Mouse (Mus musculus) limb, embryonic 10.5 days (tissue): ENCODE results near the gene Kctd21. TPM values are rescaled to one million over a fixed set of nuclear protein-coding genes. Genes with fewer than 3 reads are reported as not detected.

Source experiments
- DNase-seq: peaks from one replicate; pipeline ENCODE4 v3.0.0-alpha.2; 2017; ENCODE audit warnings: low spot score
- H3K27ac ChIP-seq: fragments of 300-500 bp; sonication (generic); 2 replicates; pipeline ENCODE4 v1.5.1; 2016; ENCODE audit warnings: mild to moderate bottlenecking
- H3K27me3 ChIP-seq: fragments of 300-500 bp; sonication (generic); 2 replicates; pipeline ENCODE4 v1.6.1; 2016; ENCODE audit warnings: low read depth, mild to moderate bottlenecking; ENCODE audit not compliant: poor library complexity, severe bottlenecking
- H3K36me3 ChIP-seq: fragments of 300-500 bp; sonication (generic); 2 replicates; pipeline ENCODE4 v1.6.1; 2016; ENCODE audit warnings: mild to moderate bottlenecking, moderate library complexity
- H3K4me1 ChIP-seq: fragments of 300-500 bp; sonication (generic); 2 replicates; pipeline ENCODE4 v1.6.1; 2016
- H3K4me3 ChIP-seq: fragments of 300-500 bp; sonication (generic); 2 replicates; pipeline ENCODE4 v1.5.1; 2016; ENCODE audit warnings: mild to moderate bottlenecking, moderate library complexity
- H3K9me3 ChIP-seq: fragments of 300-500 bp; sonication (generic); replicated peaks from 2 replicates; pipeline ENCODE4 v1.6.1; 2016; ENCODE audit warnings: mild to moderate bottlenecking
- WGBS: fragments of 180-500 bp; shearing (Covaris S2); methylation state at CpG from one replicate; pipeline ENCODE4 v1.1.7; 2016; 5-methylcytosine and 5-hydroxymethylcytosine counted together
- polyA plus RNA-seq: library from polyadenylated mRNA; unstranded; fragments of >200 nt; fragmentation: Nextera tagmentation; extraction: Ambion mirVana; gene quantifications from 2 replicates; pipeline ENCODE4 v1.2.1, GENCODE M21; 2016

Kctd21 gene
- polyA plus RNA-seq, 1 experiment from 2014 or later = 3.5 TPM

DNA sequence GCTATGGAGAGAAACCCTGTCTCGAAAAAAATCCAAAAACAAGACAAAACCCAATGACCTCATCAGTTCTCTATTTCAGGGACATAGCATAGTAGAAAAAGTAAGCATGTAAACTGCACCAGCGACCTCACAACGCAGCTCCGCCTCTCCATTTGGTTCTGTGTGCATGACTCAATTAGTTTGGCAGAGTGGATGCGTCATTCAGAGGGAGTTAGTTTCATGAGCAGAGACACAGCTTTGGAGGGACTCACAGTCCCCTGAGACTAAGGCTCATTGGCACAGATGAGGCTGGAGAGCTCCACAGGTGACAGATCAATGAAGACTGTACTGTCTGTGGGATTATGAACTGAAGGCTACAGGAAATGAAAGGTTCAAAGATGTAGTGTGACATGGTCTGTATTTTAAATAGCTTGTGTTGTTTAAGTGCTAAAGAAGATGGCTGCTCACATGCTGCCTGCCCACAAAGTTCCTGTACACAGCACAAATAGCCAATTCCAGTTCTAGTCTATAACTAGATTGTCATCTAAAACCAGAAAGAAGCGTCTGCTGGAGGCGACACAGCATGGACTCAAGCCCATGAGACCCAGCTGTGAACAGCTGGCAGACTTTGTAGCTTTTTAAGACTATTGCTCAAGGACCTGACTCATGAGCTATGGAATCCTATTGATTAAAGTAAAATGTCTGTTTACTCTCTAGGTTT is 54.1 kb downstream of the Kctd21 start:
- H3K27me3 ChIP-seq = no peaks in the 10 kb centered on the region
- no peaks in the 10 kb centered on the region for H3K4me1 ChIP-seq
- DNase-seq = no peak
- no peak overlapping the region for H3K4me3 ChIP-seq
- H3K36me3 ChIP-seq = peaks cover 100% of the 10 kb centered on the region
- no peak overlapping the region for H3K27ac ChIP-seq
- H3K9me3 ChIP-seq = no peaks in the 10 kb centered on the region
- 89% methylated on average over 7 of the region's 7 CpGs for WGBS

DNA sequence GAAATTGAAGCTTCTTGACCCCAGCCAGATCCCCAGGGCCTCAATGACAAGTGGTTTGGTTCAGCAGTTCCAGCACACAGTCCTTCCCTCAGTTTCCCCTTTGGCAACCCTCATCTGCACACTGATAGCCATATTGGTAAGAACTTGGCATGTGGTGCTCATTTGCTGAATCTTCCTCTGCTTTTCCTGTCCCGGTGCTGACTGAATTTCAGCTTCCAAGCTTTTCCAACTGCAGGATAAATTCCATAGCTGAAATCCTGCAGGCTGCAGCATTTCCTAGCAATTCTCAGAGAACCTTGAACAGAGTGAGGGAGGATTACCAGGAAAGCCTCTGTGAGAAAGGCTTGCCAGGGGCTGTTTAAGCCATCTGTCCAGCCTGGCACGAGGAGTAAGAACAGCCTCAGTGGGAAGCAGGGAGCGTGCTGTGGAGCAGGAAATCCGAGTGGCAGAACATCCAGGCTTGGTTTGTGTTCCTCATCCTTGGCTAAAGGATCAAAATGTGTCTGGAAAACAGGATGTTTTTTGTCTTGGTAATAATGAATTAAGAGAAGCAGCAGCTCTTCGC is 54.8 kb downstream of the Kctd21 start:
- Histone ChIP-seq H3K27ac (no peak overlapping the region), H3K36me3 (peaks cover 100% of the 10 kb centered on the region), H3K4me3 (no peak overlapping the region), H3K4me1 (no peaks in the 10 kb centered on the region), H3K27me3 (no peaks in the 10 kb centered on the region), H3K9me3 (no peaks in the 10 kb centered on the region)
- 94% methylated on average over 5 of the region's 5 CpGs for WGBS
- no peak for DNase-seq

DNA sequence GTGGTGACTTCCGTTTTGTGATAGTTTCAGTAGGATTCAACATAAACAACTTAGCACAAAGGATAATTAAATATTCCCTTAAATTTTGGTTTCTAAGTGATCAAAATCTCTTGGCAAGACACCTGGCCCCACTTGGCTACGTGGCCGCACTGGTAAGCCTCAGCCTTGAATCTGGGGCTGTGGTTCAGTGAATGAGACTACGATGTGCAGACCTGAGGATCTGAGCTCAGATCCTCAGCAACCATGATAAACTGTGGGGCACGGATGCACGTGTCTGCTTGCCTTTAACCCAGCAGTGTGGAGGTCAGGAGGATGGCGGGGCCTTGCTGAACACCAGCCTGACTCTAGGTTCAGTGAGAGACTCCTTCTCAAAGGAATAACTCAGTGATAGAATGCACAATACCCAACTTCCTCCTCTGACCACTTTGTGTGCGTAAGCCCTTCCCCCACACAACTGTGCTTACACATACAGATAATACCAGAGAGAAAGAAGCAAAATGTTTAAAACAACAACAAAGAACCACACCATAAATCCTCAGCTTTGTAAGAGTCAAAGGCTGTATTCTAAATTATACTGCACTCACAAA is 55.5 kb downstream of the Kctd21 start:
- Histone ChIP-seq H3K4me1 (no peaks in the 10 kb centered on the region), H3K27me3 (no peaks in the 10 kb centered on the region), H3K27ac (no peak overlapping the region), H3K36me3 (peaks cover 100% of the 10 kb centered on the region), H3K4me3 (no peak overlapping the region), H3K9me3 (no peaks in the 10 kb centered on the region)
- WGBS = 93% methylated on average over 8 of the region's 8 CpGs
- no peak for DNase-seq

DNA sequence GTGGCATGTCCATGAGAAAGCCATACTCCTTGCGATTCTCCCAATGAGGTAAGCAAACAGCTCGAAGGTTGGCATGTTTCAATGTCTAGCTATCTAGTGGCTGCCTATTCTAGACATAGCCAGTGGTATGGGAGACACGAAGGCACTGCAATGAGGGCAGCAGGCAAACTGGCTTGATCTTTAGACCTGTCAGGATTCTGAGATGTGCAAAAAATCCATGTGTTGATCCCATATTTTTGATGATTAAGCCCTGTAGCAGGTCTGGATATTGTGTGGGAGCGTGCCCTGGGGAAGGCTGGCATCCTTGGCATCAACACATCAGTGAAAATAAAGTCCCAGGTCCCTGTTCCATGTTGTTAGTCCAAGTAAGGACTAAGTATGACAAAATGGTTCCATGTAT is 56.4 kb downstream of the Kctd21 start:
- Histone ChIP-seq H3K27ac (no peak overlapping the region), H3K36me3 (peaks cover 100% of the 10 kb centered on the region), H3K4me3 (no peak overlapping the region), H3K4me1 (no peaks in the 10 kb centered on the region), H3K9me3 (no peaks in the 10 kb centered on the region), H3K27me3 (no peaks in the 10 kb centered on the region)
- 92% methylated on average over 4 of the region's 4 CpGs for WGBS
- DNase-seq = no peak

DNA sequence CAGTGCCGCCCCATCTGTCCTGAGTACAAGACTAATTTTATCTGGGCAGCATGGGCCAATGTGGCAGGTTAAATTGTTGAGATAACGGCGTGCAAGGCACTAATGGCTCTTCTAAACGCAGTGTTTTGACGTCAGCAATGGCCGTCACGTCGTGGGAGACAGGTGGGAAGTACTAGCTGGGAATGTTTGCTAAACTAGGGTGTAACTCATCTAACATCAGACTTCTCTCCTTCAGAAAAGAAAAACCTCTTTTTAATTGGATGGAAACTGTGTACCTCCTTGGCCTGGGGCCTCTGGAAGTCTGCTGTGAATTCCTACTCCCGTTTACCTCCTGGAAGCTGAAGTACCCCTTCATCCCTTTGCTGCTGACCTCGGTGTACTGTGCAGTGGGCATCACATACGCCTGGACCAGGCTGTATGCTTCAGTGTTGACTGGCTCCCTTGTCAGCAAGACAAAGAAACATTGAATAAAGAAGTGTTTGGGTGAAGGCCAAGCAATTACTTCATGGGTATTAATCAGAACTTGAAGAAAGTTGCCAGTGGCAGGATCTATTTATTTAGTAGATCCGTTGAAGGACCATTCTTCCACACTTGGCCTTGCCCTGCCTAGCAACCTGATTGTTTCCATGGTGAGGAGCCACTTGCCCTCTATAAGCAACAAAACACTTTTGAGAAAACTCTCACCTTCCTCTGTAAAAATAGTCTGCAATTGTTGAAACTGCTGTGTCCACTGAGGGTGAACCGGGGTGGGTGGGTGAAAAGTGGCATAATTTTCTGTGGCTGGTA is 59.4 kb downstream of the Kctd21 start:
- Histone ChIP-seq H3K27ac (no peak overlapping the region), H3K27me3 (no peaks in the 10 kb centered on the region), H3K4me1 (no peaks in the 10 kb centered on the region), H3K9me3 (no peaks in the 10 kb centered on the region), H3K36me3 (peaks cover 74% of the 10 kb centered on the region), H3K4me3 (no peak overlapping the region)
- WGBS = 94% methylated on average over 13 of the region's 13 CpGs
- DNase-seq = no peak

DNA sequence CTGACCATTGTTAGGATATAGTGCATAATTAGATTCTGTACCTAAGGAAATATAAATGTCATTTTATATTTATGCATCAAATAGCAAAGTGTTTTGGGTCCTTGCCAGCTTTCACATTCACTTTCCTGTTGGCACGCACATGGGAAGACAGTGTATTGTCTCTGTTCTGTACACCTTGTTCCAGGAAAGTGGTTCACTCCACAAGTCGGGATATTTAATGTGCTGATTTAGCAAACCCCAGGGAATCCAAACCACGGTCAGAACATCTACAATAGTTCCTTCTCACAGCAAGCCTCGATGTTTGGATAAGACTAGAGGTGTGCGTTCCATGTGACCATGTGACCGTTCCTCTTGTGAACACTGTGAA is 59.9 kb downstream of the Kctd21 start:
- DNase-seq = no peak
- Histone ChIP-seq H3K4me3 (no peak overlapping the region), H3K36me3 (peaks cover 69% of the 10 kb centered on the region)

DNA sequence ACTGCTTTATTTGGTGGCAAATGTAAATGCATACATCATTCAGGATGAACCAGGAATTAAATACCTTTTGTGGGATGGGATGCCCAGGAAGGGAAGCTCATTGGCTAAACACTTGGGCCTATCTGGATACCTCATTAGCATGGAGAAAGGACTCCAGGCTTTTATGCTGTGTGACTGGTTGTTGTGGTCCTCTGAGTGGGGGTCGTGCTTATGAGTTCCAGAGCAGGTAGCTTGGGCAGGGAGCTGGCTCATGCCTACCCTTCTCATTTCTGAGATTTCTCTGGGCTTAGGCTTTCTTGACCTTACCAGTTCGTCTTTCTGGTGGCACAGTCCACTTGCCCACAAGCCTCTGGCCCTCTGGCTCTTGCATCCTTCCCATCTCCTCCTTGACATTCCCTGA is 62.2 kb downstream of the Kctd21 start:
- DNase-seq = no peak
- Histone ChIP-seq H3K27me3 (no peaks in the 10 kb centered on the region), H3K36me3 (peaks cover 46% of the 10 kb centered on the region), H3K4me3 (no peak overlapping the region), H3K9me3 (no peaks in the 10 kb centered on the region), H3K4me1 (peaks cover under 1% of the 10 kb centered on the region; the same call in 1 of the 2 replicates), H3K27ac (no peak overlapping the region)
- WGBS = 72% methylated on average over 2 of the region's 2 CpGs

More for the DNA sequence above, 59.9 kb downstream of the Kctd21 start:
- H3K27ac ChIP-seq = no peak overlapping the region
- no peaks in the 10 kb centered on the region for H3K27me3 ChIP-seq
- WGBS = 94% methylated on average over 6 of the region's 6 CpGs
- no peaks in the 10 kb centered on the region for H3K4me1 ChIP-seq
- no peaks in the 10 kb centered on the region for H3K9me3 ChIP-seq

DNA sequence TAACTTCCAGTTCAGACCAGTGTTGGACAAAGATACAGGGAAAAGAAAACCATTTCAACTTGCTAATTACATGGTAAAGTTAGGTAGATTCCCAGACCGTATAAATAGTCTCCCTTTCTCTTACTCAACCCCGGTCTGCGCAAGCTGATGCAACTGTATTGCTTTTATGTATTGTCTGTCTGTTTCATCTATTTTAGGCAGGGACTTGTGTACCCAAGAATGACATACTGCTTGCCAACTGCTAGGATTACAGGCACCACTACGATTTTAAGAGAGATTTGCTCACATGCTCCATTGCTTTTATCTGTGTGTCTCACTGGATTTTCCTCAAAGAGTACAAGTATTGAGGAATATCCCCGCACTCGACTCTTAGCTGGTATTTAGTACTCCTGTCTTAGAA is 66.8 kb downstream of the Kctd21 start:
- WGBS = 94% methylated on average over 6 of the region's 6 CpGs
- Histone ChIP-seq H3K27me3 (no peaks in the 10 kb centered on the region), H3K27ac (no peak overlapping the region), H3K4me1 (peaks cover 17% of the 10 kb centered on the region; the same call in 1 of the 2 replicates), H3K9me3 (no peaks in the 10 kb centered on the region), H3K36me3 (peaks cover 25% of the 10 kb centered on the region), H3K4me3 (no peak overlapping the region)
- DNase-seq = no peak

Other genes with a start within 250 kb of the Kctd21 start
- 1.6 and 2.0 TPM in 2 replicates for gene Usp35, start 307 bp upstream of the Kctd21 start, polyA plus RNA-seq
- 53.4 and 55.2 TPM in 2 replicates for gene Alg8, start 39.3 kb downstream of the Kctd21 start, polyA plus RNA-seq
- gene Ndufc2, start 67.7 kb downstream of the Kctd21 start, polyA plus RNA-seq = 305 and 321 TPM in 2 replicates
- gene Thrsp, start 85.4 kb downstream of the Kctd21 start, polyA plus RNA-seq = 0.45 and 0.46 TPM in 2 replicates
- gene Kctd14, start 119.0 kb downstream of the Kctd21 start, polyA plus RNA-seq = 0.69 and 1.0 TPM in 2 replicates
- 64.5 and 69.7 TPM in 2 replicates for gene Ints4, start 148.6 kb downstream of the Kctd21 start, polyA plus RNA-seq
- gene Aamdc, start 247.2 kb downstream of the Kctd21 start, polyA plus RNA-seq = 28.7 and 39.8 TPM in 2 replicates
- 23.0 and 25.6 TPM in 2 replicates for gene Rsf1, start 247.6 kb downstream of the Kctd21 start, polyA plus RNA-seq